Mouse (Mus musculus) gastrocnemius, postnatal 36 days (tissue): ENCODE data around the gene Gm10318. TPM values are rescaled to one million over a fixed set of nuclear protein-coding genes. Genes with fewer than 3 reads are reported as not detected.

Experiments
- DNase-seq, 2 experiments: peaks; one replicate each; pipeline ENCODE4 v3.0.0; 2022
- intact Hi-C: fragments of 180-260 bp; cut with DNase I; formaldehyde crosslinking; loops from one replicate; pipeline ENCODE4 v1.15.1; 2025
- long read RNA-seq, 2 experiments: library from polyadenylated mRNA; stranded (forward); transcript quantifications; one replicate each; pipeline ENCODE4 v2.0.0; 2021
- total RNA-seq, 2 experiments: library from RNA; stranded (reverse); gene quantifications; 2 replicates each; pipeline ENCODE4 v1.2.3; 2021

Gene Gm10318
- total RNA-seq = not detected
- long read RNA-seq, experiment 1 = 0 reads
- long read RNA-seq, experiment 2 = 0 reads

DNA sequence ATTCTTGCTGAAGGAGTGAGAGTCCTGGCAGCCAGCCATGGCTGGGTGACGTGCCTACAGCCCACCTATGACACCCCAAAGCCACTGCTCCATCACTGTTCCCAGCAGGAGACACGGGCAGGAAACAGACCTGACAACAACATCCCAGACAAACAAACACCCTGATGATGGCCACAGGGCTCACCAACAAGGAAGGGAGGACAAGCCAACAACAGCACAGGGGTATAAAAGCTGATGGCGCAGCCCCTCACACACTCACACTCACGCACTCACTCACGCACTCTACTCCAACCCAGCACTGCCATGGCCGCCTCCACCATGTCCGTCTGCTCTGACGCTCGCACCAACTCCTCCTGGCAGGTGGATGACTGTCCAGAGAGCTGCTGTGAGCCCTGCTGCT is at the start of gene Gm10318:
Gene Gm10318 (plus strand): TSS at position 301 of the 400 bp plus-strand sequence.
- no peak for DNase-seq
- intact Hi-C loops = no loop called here

DNA sequence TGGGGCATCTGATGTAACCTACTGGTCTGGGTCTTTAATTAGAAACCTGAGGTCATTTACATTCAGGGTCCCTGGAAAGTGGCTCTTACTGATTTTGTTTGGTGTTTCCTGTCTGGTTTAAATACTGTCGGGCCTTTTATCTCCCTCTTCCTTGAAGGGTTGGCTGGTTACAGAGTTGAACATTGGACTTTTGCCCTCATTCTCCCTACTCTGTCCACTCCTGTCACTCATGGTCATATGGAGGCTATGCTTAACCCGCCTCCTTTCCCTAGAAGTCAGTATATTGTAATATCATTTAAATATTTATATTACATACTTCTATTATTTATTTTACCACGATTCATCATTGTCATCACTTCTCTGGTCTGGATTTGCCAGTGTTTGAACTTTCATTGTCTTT is 48.6 kb upstream of the Gm10318 start:
- no peak for DNase-seq
- intact Hi-C loops = no loop called here

DNA sequence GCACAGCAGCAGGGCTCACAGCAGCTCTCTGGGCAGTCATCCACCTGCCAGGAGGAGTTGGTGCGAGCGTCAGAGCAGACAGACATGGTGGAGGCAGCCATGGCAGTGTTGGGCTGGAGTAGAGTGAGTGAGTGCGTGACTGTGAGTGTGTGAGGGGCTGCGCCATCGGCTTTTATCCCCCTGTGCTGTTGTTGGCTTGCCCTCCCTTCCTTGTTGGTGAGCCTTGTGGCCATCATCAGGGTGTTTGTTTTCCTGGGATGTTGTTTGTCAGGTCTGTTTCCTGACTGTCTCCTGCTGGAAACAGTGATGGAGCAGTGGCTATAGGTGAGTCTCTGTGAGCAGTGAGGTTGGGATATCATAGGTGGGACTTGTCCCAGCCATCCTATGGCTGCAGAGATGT is 40.9 kb upstream of the Gm10318 start, which contains the start of gene Gm9507:
Gene Gm9507 (minus strand): TSS at position 101 of the 400 bp plus-strand sequence.
- DNase-seq = no peak
- intact Hi-C loops = no loop called here

DNA sequence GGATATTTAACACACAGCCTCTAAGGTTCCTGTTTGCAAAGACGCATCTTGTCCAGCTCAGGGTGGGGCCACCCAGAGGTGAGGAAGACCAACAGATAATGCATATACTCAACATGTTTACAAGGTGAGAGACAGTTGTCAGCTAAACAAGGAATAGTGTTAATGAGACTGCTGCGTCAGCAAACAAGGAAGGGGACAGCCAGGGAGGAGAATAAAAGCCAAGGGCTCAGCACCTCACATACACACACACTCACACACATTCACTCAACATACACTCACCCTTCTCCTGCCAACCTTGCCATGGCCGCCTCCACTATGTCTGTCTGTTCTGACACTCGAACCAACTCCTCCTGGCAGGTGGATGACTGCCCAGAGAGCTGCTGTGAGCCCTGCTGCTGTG is 38.3 kb upstream of the Gm10318 start, which contains the start of gene Gm2696:
Gene Gm2696 (plus strand): TSS at position 301 of the 400 bp plus-strand sequence.
- no peak for DNase-seq
- intact Hi-C loops = no loop called here

DNA sequence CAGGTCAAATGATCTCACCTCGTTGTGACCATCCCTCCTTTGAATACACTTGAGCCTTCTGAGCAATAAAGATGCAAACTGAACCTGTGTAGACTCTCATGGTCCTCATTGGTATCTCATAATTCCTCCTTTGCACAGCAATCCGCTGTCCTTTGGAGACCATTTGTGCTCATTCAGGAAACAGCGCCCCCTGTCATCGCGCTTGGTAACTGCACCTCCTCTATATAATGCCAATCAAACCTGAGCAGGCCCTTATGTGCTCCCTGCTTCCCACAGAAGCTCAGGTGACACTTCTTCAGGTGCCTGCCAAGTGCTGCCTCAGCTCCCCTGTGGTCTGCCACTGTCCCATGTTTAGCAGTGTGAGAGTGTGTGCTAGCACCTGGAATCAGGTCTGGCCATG is 37.1 kb upstream of the Gm10318 start:
- DNase-seq = no peak
- intact Hi-C loops = no loop called here

DNA sequence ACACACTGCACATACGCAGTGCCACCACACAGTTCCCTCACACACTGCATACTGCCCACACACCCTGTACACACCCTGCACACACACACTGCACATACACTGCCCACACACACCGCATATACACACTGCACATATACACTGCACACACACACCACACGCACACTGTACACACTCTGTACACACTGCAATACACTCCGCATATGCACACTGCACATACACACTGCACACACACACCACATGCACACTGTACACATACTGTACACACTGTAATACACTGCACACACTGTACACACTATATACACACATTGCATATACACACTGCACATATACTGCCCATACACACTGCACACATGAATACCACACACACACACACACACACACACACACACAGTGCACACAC is 34.1 kb upstream of the Gm10318 start:
- intact Hi-C loops = no loop called here

DNA sequence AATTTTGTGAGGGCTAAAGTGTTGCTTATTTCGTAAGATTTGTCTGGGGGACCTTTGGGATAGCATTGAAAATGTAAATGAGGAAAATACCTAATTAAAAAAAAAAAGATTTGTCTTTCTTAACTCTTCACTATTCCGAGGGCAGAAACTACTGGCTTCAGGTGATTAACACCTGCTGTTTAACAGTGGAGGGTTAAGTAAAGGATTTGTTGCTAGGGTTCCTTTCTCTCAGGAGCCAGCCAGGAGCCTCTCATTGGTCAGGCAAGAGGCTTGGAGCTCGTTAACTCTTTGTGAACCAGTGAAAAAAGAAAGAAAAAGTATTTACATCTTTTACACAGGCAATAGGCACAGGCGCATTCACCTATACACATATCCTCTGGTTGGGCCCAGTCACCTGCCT is 33.5 kb upstream of the Gm10318 start:
- DNase-seq = no peak
- intact Hi-C loops = no loop called here

More for the DNA sequence above, 34.1 kb upstream of the Gm10318 start:
- no peak for DNase-seq

DNA sequence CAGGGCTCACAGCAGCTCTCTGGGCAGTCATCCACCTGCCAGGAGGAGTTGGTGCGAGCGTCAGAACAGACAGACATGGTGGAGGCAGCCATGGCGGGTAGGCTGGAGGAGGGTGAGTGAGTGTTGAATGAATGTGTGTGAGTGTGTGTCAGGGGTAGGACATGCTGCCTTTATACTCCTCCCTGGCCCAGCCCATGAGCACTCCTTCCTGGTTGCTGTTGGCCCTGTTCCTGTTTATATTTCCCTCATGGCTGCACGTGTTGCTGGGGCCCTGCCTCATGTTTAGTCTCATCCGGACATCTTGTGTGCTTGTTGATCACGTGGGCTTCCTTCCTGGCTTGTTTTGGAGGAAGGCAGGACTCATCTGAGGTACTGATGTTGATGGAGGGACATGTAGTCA is 25.7 kb upstream of the Gm10318 start, which contains the start of gene Krtap10-4:
Gene Krtap10-4 (minus strand): TSS at position 145 of the 400 bp plus-strand sequence.
- intact Hi-C loops = no loop called here
- no peak for DNase-seq

DNA sequence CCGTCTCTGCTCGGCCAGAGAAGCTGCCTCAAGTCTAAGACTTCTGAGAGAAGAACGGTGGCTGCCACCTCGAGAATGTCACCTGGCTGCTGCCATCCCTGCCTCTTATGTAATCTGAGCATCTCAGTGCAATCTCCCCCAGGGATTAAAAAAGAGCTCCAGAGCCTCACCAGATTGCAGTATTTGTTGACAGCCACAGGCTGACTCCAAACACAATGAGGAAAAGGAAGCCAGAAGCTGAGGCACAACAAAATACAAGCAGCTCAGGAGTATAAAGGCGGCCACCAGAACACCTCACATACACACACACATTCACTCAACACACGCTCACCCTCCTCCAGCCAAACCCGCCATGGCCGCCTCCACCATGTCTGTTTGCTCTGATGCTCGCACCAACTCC is 17.0 kb upstream of the Gm10318 start, which contains the start of gene Krtap10-10:
Gene Krtap10-10 (plus strand): TSS at position 301 of the 400 bp plus-strand sequence.
- intact Hi-C loops = no loop called here
- no peak for DNase-seq

DNA sequence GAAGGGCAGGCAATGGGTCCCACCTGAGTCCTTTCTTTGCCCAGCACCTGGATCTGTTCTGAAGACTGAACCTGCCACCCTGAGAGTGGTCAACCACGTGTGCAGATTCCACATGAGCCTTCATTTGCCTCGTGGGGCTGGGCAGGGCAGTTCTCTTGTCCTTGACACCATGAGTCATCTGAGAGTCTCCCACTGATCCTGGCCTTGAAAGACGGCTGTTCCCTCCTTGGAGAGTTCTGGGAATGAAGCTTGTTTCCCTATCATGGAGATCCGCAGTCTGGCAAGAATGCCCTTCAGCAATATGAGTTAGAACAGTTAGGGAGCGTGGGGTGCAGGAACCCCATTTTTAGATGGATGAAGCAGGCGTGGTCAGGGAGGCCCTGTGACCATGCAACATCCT is 13.7 kb upstream of the Gm10318 start:
- intact Hi-C loops = no loop called here
- no peak for DNase-seq

DNA sequence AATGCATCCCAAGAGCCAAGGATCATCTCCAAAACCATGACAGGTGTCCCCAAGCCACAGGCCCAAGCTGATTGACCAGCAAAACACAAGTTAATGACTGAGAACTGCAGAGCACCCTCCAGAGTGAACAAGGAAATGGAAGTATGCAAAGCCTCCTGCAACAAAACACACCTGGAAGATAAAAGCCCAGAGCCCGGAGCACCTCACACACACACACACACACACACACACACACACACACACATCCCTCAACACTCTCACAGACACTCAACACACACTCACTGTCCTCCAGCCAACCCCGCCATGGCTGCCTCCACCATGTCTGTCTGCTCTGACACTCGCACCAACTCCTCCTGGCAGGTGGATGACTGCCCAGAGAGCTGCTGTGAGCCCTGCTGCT is 6.2 kb upstream of the Gm10318 start, which contains the start of gene Gm36176:
Gene Gm36176 (plus strand): TSS at position 301 of the 400 bp plus-strand sequence.
- intact Hi-C loops = no loop called here
- DNase-seq = no peak

DNA sequence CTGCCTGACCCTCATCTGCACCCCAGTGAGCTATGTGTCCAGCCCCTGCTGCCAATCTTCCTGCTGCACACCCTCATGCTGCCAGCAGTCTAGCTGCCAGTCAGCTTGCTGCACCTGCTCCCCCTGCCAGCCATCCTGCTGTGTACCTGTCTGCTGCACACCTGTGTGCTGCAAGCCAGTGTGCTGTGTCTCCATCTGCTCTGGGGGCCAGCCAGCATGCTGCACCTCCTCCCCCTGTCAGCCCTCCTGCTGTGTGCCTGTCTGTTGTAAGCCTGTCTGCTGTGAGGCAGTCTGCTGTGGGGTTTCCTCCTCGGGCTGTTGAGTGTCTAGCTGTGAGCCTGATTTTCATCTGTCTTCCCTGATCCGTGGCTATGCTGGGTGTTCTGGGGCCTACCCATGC is 5.7 kb upstream of the Gm10318 start:
- intact Hi-C loops = no loop called here

DNA sequence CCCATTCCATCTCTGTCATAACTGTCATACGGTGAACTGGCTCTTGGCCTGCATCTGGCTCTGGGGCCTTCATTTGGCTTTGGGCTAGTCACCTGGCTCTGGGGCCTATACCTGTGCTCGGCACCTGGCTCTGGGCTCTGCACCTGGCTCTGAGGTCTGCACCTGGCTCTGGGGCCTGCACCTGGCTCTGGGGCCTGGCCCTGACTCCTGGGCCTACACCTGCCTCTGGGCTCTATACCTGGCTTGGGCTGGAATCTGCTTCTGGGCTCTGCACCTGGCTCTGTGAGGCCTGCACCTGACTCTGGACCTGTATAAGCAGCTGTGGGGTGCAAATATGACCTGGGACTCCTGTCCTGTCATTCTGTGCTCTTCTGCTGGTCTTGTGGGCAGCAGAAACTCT is 5.1 kb upstream of the Gm10318 start:
- DNase-seq = no peak
- intact Hi-C loops = no loop called here

More for the DNA sequence above, 5.7 kb upstream of the Gm10318 start:
- DNase-seq = no peak

DNA sequence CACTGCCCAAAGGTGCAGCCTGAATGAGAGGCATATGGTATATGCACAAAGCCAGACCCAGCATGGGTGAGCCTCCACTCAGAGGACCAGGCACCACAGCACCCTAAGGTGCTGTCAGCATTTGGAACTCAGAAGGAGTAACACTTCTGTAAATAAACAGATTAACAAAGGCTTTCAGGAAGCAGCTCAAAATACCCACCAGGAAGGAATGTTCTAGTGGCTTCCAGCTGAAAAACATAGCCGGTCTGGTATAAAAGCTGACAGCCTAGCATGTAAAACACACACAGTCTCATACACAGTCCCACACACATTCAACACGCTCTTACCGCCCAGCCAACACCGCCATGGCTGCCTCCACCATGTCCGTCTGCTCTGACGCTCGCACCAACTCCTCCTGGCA is 9.0 kb downstream of the Gm10318 start, which contains the start of gene Gm3285:
Gene Gm3285 (plus strand): TSS at position 301 of the 400 bp plus-strand sequence.
- intact Hi-C loops = no loop called here
- no peak for DNase-seq

DNA sequence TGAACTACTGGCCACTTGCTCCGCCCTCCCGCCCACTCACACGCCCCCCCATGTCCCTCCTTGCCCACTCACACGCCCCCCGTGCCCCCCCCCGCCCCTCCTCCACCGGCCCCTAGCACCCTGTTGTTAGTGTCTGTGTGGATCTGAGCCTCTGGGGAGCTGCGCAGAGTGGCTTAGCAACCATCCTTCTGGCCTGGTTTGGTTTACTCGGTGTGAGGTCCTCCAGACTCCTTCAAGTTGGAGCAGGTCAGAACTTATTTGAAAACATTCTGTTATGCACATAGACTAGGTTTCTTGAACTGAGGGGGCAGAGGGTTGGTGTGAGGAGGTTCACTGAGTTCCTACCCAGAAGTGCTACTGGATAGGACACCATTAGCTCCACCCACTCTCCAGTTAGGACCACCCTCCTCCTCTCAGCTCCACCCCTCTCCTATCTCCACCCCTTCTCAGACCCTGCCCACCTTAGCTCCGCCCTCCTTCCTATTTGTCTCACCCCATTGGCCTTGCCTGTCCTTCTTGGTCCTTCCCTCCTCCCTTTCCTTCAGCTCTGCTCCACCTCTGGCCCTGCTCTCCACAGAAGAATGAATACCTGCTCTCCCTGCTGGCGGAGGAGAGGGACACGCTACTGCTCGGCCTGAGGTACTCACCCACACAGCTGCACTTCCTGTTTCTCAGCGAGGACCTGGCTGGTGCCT is 11.6 kb downstream of the Gm10318 start:
- DNase-seq = no peak
- intact Hi-C loops = no loop called here

DNA sequence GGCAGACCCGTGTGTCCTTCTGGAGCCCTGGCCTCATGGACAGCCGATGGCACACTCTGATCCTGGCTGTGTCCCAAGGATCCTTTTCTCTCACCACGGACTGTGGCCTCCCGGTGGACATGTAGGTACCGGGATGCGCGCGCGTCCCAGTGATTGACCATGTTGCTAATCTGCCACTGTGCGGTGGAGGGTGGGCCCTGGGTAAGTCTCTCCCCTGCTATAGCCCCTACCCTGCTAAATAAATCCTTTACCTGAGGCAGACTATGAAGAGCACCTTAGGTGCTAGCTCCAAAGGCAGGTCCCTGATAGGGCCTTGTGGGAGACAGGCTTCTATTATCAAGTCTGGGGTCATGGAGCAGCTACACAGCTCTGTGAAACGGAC is 12.1 kb downstream of the Gm10318 start:
- no peak for DNase-seq
- intact Hi-C loops = no loop called here

DNA sequence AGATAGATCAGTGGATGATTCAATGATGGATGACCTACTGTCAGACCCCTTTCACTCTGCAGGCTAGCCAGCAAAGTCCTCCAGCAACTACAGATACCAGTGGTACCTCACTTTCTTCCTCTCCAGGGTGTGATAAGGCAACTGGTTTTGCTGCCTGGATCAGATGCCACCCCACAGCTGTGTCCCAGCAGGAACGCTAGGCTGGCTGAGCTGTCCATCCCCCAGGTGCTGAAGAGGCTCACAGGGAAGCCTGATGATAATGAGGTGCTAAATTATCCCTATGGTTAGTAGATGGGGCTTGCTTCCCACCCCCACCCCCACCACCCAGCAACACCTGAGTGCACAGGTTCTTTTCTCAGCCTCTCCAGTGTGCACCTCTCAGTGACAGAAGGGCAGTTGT is 14.9 kb downstream of the Gm10318 start:
- intact Hi-C loops = no loop called here
- no peak for DNase-seq

DNA sequence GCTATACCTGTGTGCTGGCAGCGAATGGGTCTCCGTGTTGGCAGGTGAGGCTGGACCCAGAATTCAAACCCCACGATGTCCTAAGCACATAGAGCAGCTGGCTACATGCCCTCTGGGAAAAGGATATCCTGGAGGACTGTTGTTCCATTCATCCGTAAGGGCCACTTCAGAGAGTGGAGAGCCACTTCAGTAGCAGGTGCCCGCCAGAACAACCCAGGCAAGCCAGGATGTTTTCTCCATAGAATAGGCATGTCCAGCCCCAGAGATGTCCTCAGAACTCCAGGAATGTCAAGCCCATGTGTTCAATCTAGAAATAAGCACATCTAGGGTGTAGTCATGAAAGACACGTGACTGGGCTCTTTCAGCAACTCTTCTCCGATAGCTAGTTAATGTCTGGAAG is 17.0 kb downstream of the Gm10318 start:
- intact Hi-C loops = no loop called here
- no peak for DNase-seq

DNA sequence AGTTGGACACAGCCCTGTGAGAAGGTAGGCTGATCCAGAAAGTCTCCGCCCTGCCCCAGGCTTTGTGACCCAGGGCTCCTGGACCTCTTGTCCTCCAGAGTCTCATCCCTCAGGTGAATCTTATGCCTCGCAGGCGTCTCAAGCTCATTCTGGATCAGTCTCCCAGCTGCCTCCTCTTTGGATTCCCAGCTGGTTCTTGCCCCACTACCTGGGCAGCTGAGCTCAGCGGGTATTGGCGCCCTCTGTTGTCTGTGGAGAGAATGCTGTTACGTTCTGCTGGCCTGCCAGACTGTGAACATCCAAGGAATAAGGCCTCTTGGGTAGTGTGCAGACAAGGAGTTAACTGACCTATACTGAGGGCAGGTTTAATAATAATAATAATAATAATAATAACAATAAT is 26.3 kb downstream of the Gm10318 start:
- intact Hi-C loops = loop anchor here (5.0 kb wide), 1 partner anchor 252 kb away; no protein-coding TSS in a partner anchor
- DNase-seq = peak in 1 of 2 experiments; percentile 14

DNA sequence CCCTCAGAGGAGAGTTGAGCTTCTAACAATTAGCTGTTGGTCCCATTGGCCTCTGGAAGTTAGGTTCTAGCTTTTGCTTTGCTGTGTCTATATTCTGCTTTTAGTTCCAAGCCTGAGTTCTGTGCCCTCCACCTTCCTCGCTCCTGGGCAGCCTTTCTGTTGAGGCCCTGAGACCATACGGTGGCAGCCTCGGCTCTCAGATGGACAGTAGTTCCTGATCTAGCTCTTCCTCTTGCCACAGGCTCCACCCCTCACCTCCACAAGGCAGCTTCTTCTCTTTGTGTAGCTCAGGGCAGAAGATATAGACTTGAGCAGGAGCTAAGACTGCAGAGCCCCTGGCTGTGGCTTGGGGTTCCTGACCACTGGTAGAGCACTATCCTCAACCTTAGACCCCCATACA is 27.6 kb downstream of the Gm10318 start:
- intact Hi-C loops = loop anchor here (10.0 kb wide), 1 partner anchor 356 kb away; no protein-coding TSS in a partner anchor
- DNase-seq = no peak

DNA sequence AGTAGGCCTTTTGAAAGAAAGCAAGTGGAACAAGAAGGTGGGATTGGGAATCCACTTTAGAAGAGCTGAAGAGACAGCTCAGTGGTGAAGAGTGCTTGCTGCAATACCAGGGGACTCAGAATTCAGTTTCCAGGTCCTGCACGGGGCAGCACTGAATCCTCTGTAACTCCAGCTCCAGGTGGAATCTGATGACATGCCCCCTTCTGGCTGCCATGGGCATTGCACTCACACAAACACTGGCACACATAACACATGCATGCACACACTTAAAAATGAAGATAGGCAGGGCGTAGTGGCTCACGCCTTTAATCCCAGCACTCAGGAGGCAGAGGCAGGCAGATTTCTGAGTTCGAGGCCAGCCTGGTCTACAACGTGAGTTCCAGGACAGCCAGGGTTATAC is 29.9 kb downstream of the Gm10318 start:
- no peak for DNase-seq
- intact Hi-C loops = loop anchor here (10.0 kb wide), 1 partner anchor 358 kb away; no protein-coding TSS in a partner anchor
